Mouse (Mus musculus) hindbrain, embryonic 12.5 days (tissue): Measurements from ENCODE around the gene Tbc1d9b. TPM values are rescaled to one million over a fixed set of nuclear protein-coding genes. Genes with fewer than 3 reads are reported as not detected.

ENCODE experiments used
- ATAC-seq: fragments of 200-750 bp; cut with Nextera tagmentation; 2 replicates; pipeline ENCODE4 v1.8.0; 2017; ENCODE audit warnings: moderate TSS enrichment; ENCODE audit not compliant: low FRiP score
- H3K27ac ChIP-seq: fragments of 300-500 bp; sonication (generic); 2 replicates; pipeline ENCODE4 v1.5.1; 2016; ENCODE audit warnings: mild to moderate bottlenecking
- H3K27me3 ChIP-seq: fragments of 300-500 bp; sonication (generic); 2 replicates; pipeline ENCODE4 v1.6.1; 2016; ENCODE audit warnings: mild to moderate bottlenecking
- H3K36me3 ChIP-seq: fragments of 300-500 bp; sonication (generic); 2 replicates; pipeline ENCODE4 v1.6.1; 2016; ENCODE audit warnings: mild to moderate bottlenecking
- H3K4me1 ChIP-seq: fragments of 300-500 bp; sonication (generic); 2 replicates; pipeline ENCODE4 v1.6.1; 2016
- H3K4me2 ChIP-seq: fragments of 300-500 bp; sonication (generic); replicated peaks from 2 replicates; pipeline ENCODE4 v1.6.1; 2016; ENCODE audit warnings: mild to moderate bottlenecking
- H3K4me3 ChIP-seq: fragments of 300-500 bp; sonication (generic); 2 replicates; pipeline ENCODE4 v1.5.1; 2016; ENCODE audit warnings: mild to moderate bottlenecking
- H3K9ac ChIP-seq: fragments of 300-500 bp; sonication (generic); 2 replicates; pipeline ENCODE4 v1.6.1; 2016; ENCODE audit warnings: mild to moderate bottlenecking, moderate library complexity
- H3K9me3 ChIP-seq: fragments of 300-500 bp; sonication (generic); replicated peaks from 2 replicates; pipeline ENCODE4 v1.6.1; 2016; ENCODE audit warnings: mild to moderate bottlenecking
- WGBS: fragments of 180-500 bp; shearing (Covaris S2); methylation state at CpG from one replicate; pipeline ENCODE4 v1.1.7; 2016; 5-methylcytosine and 5-hydroxymethylcytosine counted together
- polyA plus RNA-seq: library from polyadenylated mRNA; unstranded; fragments of >200 nt; fragmentation: Nextera tagmentation; extraction: Ambion mirVana; gene quantifications from 2 replicates; pipeline ENCODE4 v1.2.1, GENCODE M21; 2016

Tbc1d9b gene
- polyA plus RNA-seq, 1 experiment from 2014 or later = 51.2 TPM

- Histone ChIP-seq H3K4me3 (no peak overlapping the region), H3K36me3 (peaks cover 86% of the 10 kb centered on the region), H3K4me2 (no peak overlapping the region), H3K27ac (no peak overlapping the region), H3K9ac (no peak overlapping the region), H3K4me1 (no peaks in the 10 kb centered on the region), H3K9me3 (no peaks in the 10 kb centered on the region), H3K27me3 (no peaks in the 10 kb centered on the region)
- WGBS = 80% methylated on average over 3 of the region's 3 CpGs
- ATAC-seq = no peak
Observed at GRCm38 (mm10) chr11:50145529-50145928, 14.3 kb downstream of the Tbc1d9b start.

- WGBS = 94% methylated on average over 13 of the region's 13 CpGs
- no peaks in the 10 kb centered on the region for H3K9me3 ChIP-seq
- H3K4me2 ChIP-seq = no peak overlapping the region
- no peak overlapping the region for H3K27ac ChIP-seq
- H3K27me3 ChIP-seq = no peaks in the 10 kb centered on the region
- no peak overlapping the region for H3K9ac ChIP-seq
- H3K4me3 ChIP-seq = no peak overlapping the region
- peaks cover 85% of the 10 kb centered on the region for H3K36me3 ChIP-seq
- ATAC-seq = no peak
- H3K4me1 ChIP-seq = no peaks in the 10 kb centered on the region
Observed at GRCm38 (mm10) chr11:50146121-50146520, 14.9 kb downstream of the Tbc1d9b start.

- Histone ChIP-seq H3K36me3 (peaks cover 87% of the 10 kb centered on the region), H3K9me3 (no peaks in the 10 kb centered on the region), H3K9ac (no peak overlapping the region), H3K27me3 (no peaks in the 10 kb centered on the region), H3K4me1 (no peaks in the 10 kb centered on the region), H3K27ac (no peak overlapping the region), H3K4me2 (no peak overlapping the region), H3K4me3 (no peak overlapping the region)
- 87% methylated on average over 9 of the region's 9 CpGs for WGBS
- no peak for ATAC-seq
Observed at GRCm38 (mm10) chr11:50147267-50147957, 16.2 kb downstream of the Tbc1d9b start.

- Histone ChIP-seq H3K9me3 (no peaks in the 10 kb centered on the region), H3K4me3 (no peak overlapping the region), H3K9ac (no peak overlapping the region), H3K4me2 (no peak overlapping the region), H3K27me3 (no peaks in the 10 kb centered on the region), H3K27ac (no peak overlapping the region), H3K4me1 (no peaks in the 10 kb centered on the region), H3K36me3 (peaks cover 87% of the 10 kb centered on the region)
- WGBS = 94% methylated on average over 11 of the region's 11 CpGs
- no peak for ATAC-seq
Observed at GRCm38 (mm10) chr11:50147958-50148476, 16.8 kb downstream of the Tbc1d9b start.

GRCm38 (mm10) chr11:50149200-50149599 lies 18.0 kb downstream of the Tbc1d9b start:
- Histone ChIP-seq H3K27me3 (no peaks in the 10 kb centered on the region), H3K4me2 (no peak overlapping the region), H3K4me1 (0 out of 2 replicates have a peak, but pooled peaks cover 3% of the 10 kb centered on the region), H3K27ac (no peak overlapping the region), H3K9ac (no peak overlapping the region), H3K4me3 (no peak overlapping the region), H3K36me3 (peaks cover 84% of the 10 kb centered on the region), H3K9me3 (no peaks in the 10 kb centered on the region)
- ATAC-seq = no peak
- WGBS = 88% methylated on average over 7 of the region's 7 CpGs

GRCm38 (mm10) chr11:50149603-50150150 lies 18.5 kb downstream of the Tbc1d9b start:
- ATAC-seq = no peak
- H3K4me1 ChIP-seq = 0 out of 2 replicates have a peak, but pooled peaks cover 3% of the 10 kb centered on the region
- WGBS = 93% methylated on average over 9 of the region's 9 CpGs
- H3K27me3 ChIP-seq = no peaks in the 10 kb centered on the region
- H3K4me3 ChIP-seq = no peak overlapping the region
- no peaks in the 10 kb centered on the region for H3K9me3 ChIP-seq
- H3K9ac ChIP-seq = no peak overlapping the region
- H3K27ac ChIP-seq = no peak overlapping the region
- H3K4me2 ChIP-seq = no peak overlapping the region
- H3K36me3 ChIP-seq = peaks cover 87% of the 10 kb centered on the region

- ATAC-seq = no peak
- Histone ChIP-seq H3K36me3 (peaks cover 87% of the 10 kb centered on the region), H3K27ac (no peak overlapping the region), H3K4me2 (no peak overlapping the region), H3K9ac (no peak overlapping the region), H3K9me3 (no peaks in the 10 kb centered on the region), H3K4me1 (0 out of 2 replicates have a peak, but pooled peaks cover 3% of the 10 kb centered on the region), H3K27me3 (no peaks in the 10 kb centered on the region), H3K4me3 (no peak overlapping the region)
- 84% methylated on average over 3 of the region's 3 CpGs for WGBS
Observed at GRCm38 (mm10) chr11:50151374-50151773, 20.2 kb downstream of the Tbc1d9b start.

- H3K4me2 ChIP-seq = no peak overlapping the region
- H3K4me3 ChIP-seq = no peak overlapping the region
- H3K36me3 ChIP-seq = peaks cover 96% of the 10 kb centered on the region
- 0 out of 2 replicates have a peak, but pooled peaks cover 3% of the 10 kb centered on the region for H3K4me1 ChIP-seq
- no peak for ATAC-seq
- no peaks in the 10 kb centered on the region for H3K9me3 ChIP-seq
- WGBS = 63% methylated on average over 9 of the region's 9 CpGs
- H3K27me3 ChIP-seq = no peaks in the 10 kb centered on the region
- H3K9ac ChIP-seq = no peak overlapping the region
- no peak overlapping the region for H3K27ac ChIP-seq
Observed at GRCm38 (mm10) chr11:50154166-50154565, 23.0 kb downstream of the Tbc1d9b start.

GRCm38 (mm10) chr11:50154777-50155520 lies 23.8 kb downstream of the Tbc1d9b start:
- 88% methylated on average over 12 of the region's 12 CpGs for WGBS
- H3K27me3 ChIP-seq = no peaks in the 10 kb centered on the region
- no peaks in the 10 kb centered on the region for H3K9me3 ChIP-seq
- H3K9ac ChIP-seq = no peak overlapping the region
- ATAC-seq = no peak
- H3K27ac ChIP-seq = no peak overlapping the region
- H3K4me3 ChIP-seq = no peak overlapping the region
- H3K36me3 ChIP-seq = peaks cover 96% of the 10 kb centered on the region
- H3K4me2 ChIP-seq = no peak overlapping the region
- H3K4me1 ChIP-seq = 0 out of 2 replicates have a peak, but pooled peaks cover 3% of the 10 kb centered on the region

- 90% methylated on average over 2 of the region's 2 CpGs for WGBS
- H3K27me3 ChIP-seq = no peaks in the 10 kb centered on the region
- H3K4me1 ChIP-seq = 0 out of 2 replicates have a peak, but pooled peaks cover 3% of the 10 kb centered on the region
- H3K9ac ChIP-seq = no peak overlapping the region
- H3K27ac ChIP-seq = no peak overlapping the region
- H3K36me3 ChIP-seq = peaks cover 96% of the 10 kb centered on the region
- no peak for ATAC-seq
- H3K4me3 ChIP-seq = no peak overlapping the region
- no peak overlapping the region for H3K4me2 ChIP-seq
- H3K9me3 ChIP-seq = no peaks in the 10 kb centered on the region
Observed at GRCm38 (mm10) chr11:50155785-50156184, 24.6 kb downstream of the Tbc1d9b start.

- Histone ChIP-seq H3K9ac (no peak overlapping the region), H3K27me3 (no peaks in the 10 kb centered on the region), H3K4me1 (0 out of 2 replicates have a peak, but pooled peaks cover 3% of the 10 kb centered on the region), H3K4me3 (no peak overlapping the region), H3K36me3 (peaks cover 90% of the 10 kb centered on the region), H3K4me2 (no peak overlapping the region), H3K9me3 (no peaks in the 10 kb centered on the region), H3K27ac (no peak overlapping the region)
- no peak for ATAC-seq
- WGBS = 94% methylated on average over 16 of the region's 16 CpGs
Observed at GRCm38 (mm10) chr11:50156725-50157258, 25.6 kb downstream of the Tbc1d9b start.

GRCm38 (mm10) chr11:50158346-50158745 lies 27.1 kb downstream of the Tbc1d9b start:
- Histone ChIP-seq H3K9ac (no peak overlapping the region), H3K4me2 (no peak overlapping the region), H3K4me1 (0 out of 2 replicates have a peak, but pooled peaks cover 3% of the 10 kb centered on the region), H3K27me3 (no peaks in the 10 kb centered on the region), H3K36me3 (peaks cover 90% of the 10 kb centered on the region), H3K4me3 (no peak overlapping the region), H3K27ac (no peak overlapping the region), H3K9me3 (no peaks in the 10 kb centered on the region)
- ATAC-seq = no peak
- 94% methylated on average over 7 of the region's 7 CpGs for WGBS
